Mouse (Mus musculus): ENCODE measurements at regions not wholly inside any gene's neighbourhood (a gene's known extent, or its start where the extent isn't known, plus 50 kb on each side); places are given as distances from the start of the nearest gene placed in this dataset.

DNA sequence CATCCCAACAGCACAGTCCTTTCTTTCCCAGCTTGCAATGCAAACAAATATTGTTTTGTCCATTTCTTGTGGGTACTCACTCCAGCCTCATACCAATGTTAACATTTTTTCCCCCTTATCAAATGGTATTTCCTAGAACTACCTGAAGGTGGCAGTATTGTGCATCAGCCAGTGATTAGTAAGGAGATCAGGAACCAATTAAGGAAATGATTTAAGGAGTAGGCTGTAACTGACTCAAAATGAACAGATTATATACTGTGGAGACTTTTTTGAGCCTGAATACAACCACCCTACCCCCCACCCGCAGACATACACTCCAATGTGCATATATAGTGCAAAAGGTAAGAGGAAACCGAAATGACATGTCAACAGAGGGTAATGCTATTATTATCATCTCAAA, 2056.1 kb upstream of the 5930422O12Rik start:
- TF ChIP-seq CTCF (IDR thresholded peaks at IDR 0.05) (peak; percentile 62), POLR2A (IDR thresholded peaks at IDR 0.05; ENCODE audit: insufficient read depth, low read depth, low read length) (no peak)

Data from heart, adult 2 months (tissue).